Mouse (Mus musculus) embryonic facial prominence, embryonic 10.5 days (tissue): Measurements from ENCODE around the gene Kif7. TPM values are rescaled to one million over a fixed set of nuclear protein-coding genes. Genes with fewer than 3 reads are reported as not detected.
A peak's percentile ranks its signal among the peaks of the same experiment; 100 is the strongest.

Experiments
- DNase-seq: peaks from one replicate; pipeline ENCODE4 v3.0.0-alpha.2; 2017; ENCODE audit warnings: low spot score
- H3K27ac ChIP-seq: fragments of 300-500 bp; sonication (generic); replicated peaks from 2 replicates; pipeline ENCODE4 v1.5.1; 2016; ENCODE audit warnings: mild to moderate bottlenecking
- H3K27me3 ChIP-seq: fragments of 300-500 bp; sonication (generic); replicated peaks from 2 replicates; pipeline ENCODE4 v1.6.1; 2016; ENCODE audit warnings: low read depth, mild to moderate bottlenecking; ENCODE audit not compliant: poor library complexity, severe bottlenecking
- H3K36me3 ChIP-seq: fragments of 300-500 bp; sonication (generic); replicated peaks from 2 replicates; pipeline ENCODE4 v1.6.1; 2016; ENCODE audit warnings: mild to moderate bottlenecking, moderate library complexity
- H3K4me1 ChIP-seq: fragments of 300-500 bp; sonication (generic); 2 replicates; pipeline ENCODE4 v1.6.1; 2016
- H3K4me3 ChIP-seq: fragments of 300-500 bp; sonication (generic); 2 replicates; pipeline ENCODE4 v1.5.1; 2016; ENCODE audit warnings: mild to moderate bottlenecking, moderate library complexity
- H3K9me3 ChIP-seq: fragments of 300-500 bp; sonication (generic); 2 replicates; pipeline ENCODE4 v1.6.1; 2016; ENCODE audit warnings: mild to moderate bottlenecking
- WGBS: fragments of 180-500 bp; shearing (Covaris S2); methylation state at CpG from one replicate; pipeline ENCODE4 v1.1.7; 2016; 5-methylcytosine and 5-hydroxymethylcytosine counted together
- polyA plus RNA-seq: library from polyadenylated mRNA; unstranded; fragments of >200 nt; fragmentation: Nextera tagmentation; extraction: Ambion mirVana; gene quantifications from 2 replicates; pipeline ENCODE4 v1.2.1, GENCODE M21; 2016

Gene Kif7
- polyA plus RNA-seq, 1 experiment from 2014 or later = 7.7 TPM

DNA sequence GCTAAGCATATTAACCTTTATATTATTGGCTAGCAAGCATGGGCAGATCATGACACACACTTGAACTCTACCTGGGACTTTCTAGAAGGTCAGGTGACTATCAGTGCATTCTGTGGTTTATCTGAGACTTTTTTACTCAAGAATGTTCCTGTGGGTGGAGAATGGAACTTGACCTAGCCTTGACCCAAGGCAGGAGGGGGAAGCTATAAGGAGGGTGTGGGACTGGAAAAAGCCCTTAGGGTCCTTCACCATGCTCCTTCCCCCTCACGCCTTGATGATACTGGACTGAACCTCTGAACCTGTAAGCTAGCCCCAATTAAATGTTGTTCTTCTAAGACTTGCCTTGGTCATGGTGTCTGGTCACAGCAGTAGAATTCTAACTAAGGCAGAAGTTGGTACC, 61.3 kb downstream of the Kif7 start:
- no peaks in the 10 kb centered on the region for H3K9me3 ChIP-seq
- 76% methylated on average over 1 of the region's 1 CpGs for WGBS
- DNase-seq = no peak
- no peaks in the 10 kb centered on the region; the same call in 1 of the 2 replicates for H3K27me3 ChIP-seq
- peaks cover 1% of the 10 kb centered on the region; the same call in 1 of the 2 replicates for H3K4me1 ChIP-seq
- no peaks in the 10 kb centered on the region for H3K36me3 ChIP-seq
- H3K27ac ChIP-seq = no peak overlapping the region
- H3K4me3 ChIP-seq = no peak overlapping the region

DNA sequence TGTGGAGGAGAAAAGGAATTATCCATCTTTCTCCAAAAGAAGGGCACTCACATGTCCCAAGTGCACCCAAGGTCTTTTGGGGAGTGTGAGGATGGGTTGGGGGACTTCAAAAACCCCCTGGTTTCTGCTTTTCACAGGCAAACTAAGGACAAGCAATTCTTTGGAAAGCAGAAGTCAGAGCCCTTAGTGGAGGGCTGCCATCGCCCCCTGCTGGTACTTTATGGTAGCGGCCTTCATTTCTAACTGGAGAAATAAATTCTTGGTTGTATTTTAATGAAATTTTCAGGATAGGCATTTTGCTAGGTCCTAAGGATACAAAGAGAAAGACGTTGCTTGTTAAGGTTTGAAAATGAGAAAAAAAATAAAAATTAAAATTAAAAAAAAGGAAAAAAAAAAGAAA, 66.5 kb downstream of the Kif7 start:
- H3K27ac ChIP-seq = no peak overlapping the region
- no peaks in the 10 kb centered on the region for H3K9me3 ChIP-seq
- H3K4me3 ChIP-seq = no peak overlapping the region
- H3K36me3 ChIP-seq = no peaks in the 10 kb centered on the region
- no peaks in the 10 kb centered on the region; the same call in 1 of the 2 replicates for H3K27me3 ChIP-seq
- WGBS = 9% methylated on average over 3 of the region's 3 CpGs
- DNase-seq = peak; percentile 66
- H3K4me1 ChIP-seq = no peaks in the 10 kb centered on the region

Other genes with a start within 250 kb of the Kif7 start
- gene Polg, start 249.4 kb downstream of the Kif7 start, polyA plus RNA-seq = 33.4 and 37.8 TPM in 2 replicates
- 0.51 TPM in 1 of 2 replicates, not detected in the other for gene Rhcg, start 98.1 kb downstream of the Kif7 start, polyA plus RNA-seq
- 16.4 and 16.5 TPM in 2 replicates for gene Ticrr, start 55.5 kb downstream of the Kif7 start, polyA plus RNA-seq
- gene Plin1, start 17.2 kb upstream of the Kif7 start, polyA plus RNA-seq = 0.10 TPM in 1 of 2 replicates, not detected in the other
- gene Pex11a, start 27.4 kb upstream of the Kif7 start, polyA plus RNA-seq = 7.2 and 8.4 TPM in 2 replicates
- gene Wdr93, start 27.4 kb upstream of the Kif7 start, polyA plus RNA-seq = 0.38 and 0.45 TPM in 2 replicates
- gene Mesp1, start 78.1 kb upstream of the Kif7 start, polyA plus RNA-seq = 0.11 TPM in 1 of 2 replicates, not detected in the other
- 0.34 and 0.36 TPM in 2 replicates for gene Mesp2, start 95.0 kb upstream of the Kif7 start, polyA plus RNA-seq
- 5.4 and 6.9 TPM in 2 replicates for gene Anpep, start 145.3 kb upstream of the Kif7 start, polyA plus RNA-seq
- gene Ap3s2, start 204.9 kb upstream of the Kif7 start, polyA plus RNA-seq = 48.9 and 49.4 TPM in 2 replicates
- gene Arpin, start 219.6 kb upstream of the Kif7 start, polyA plus RNA-seq = 18.4 and 19.3 TPM in 2 replicates